Mouse (Mus musculus): Measurements from ENCODE around the gene Cnot11. TPM values are rescaled to one million over a fixed set of nuclear protein-coding genes. Genes with fewer than 3 reads are reported as not detected.

Cnot11 gene
- total and polyA plus RNA-seq, 2 experiments from 2014 or later: 11.7 to 14.7 TPM

- 76% methylated on average over 2 of the region's 2 CpGs for WGBS
- H3K27me3 ChIP-seq (ENCODE audit: control insufficient read depth, insufficient read depth, low read length): no peaks in the 10 kb centered on the region
Measured at GRCm38 (mm10) chr1:39499485-39499941, 35.3 kb upstream of the Cnot11 start.

DNA sequence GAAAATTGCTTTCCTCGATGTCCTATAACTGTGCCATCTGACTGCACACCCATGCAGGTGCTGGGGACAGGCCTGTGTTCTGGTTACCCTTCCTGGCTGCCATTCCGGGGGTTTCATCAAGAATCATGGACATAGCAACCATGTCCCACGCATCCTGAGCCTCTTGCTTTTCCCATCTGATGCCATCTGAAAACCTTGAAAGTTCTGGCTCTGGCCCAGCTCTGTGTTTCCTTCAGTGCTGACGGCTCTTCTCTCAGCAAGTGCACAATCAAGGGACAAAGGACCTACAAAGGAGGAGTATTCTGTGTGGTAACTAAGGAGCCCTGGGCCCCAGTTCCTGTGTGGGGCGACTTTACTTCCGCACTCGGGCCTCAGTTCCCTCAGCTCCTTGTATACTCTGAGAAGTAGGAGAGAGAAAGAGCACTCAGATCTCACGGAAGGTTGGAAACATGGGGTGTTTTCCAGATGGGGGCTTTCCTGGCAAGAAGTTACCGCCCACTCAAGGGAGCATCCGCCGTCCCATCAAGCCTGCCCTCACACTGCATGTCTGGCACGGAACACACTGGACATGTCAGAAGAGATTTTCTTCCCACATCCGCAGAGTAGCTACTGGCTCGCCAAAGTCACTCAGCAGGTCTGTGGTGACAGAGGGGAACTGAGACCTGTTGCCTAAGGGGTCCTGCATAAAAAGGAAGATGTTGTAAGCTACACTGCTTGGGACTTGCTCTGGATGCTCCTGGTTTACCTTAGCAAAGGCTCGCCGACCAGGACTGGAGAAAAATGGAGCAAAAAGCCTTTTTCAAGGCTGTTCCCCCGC, 31.8 kb upstream of the Cnot11 start:
- Histone ChIP-seq H3K36me3 (replicated peaks; ENCODE audit: control insufficient read depth, insufficient read depth, low read length) (no peaks in the 10 kb centered on the region), H3K4me3 (ENCODE audit: low read depth, low read length) (no peak overlapping the region), H3K27me3 (ENCODE audit: control insufficient read depth, insufficient read depth, low read length) (no peaks in the 10 kb centered on the region), H3K9me3 (replicated peaks; ENCODE audit: control insufficient read depth, low read length) (no peaks in the 10 kb centered on the region), H3K4me1 (ENCODE audit: control insufficient read depth, insufficient read depth) (no peaks in the 10 kb centered on the region), H3K27ac (ENCODE audit: low read depth) (no peak overlapping the region), H3K9ac (replicated peaks; ENCODE audit: low read depth, low read length) (no peak overlapping the region), H3K4me2 (ENCODE audit: low read depth, low read length) (no peak overlapping the region)
- TF ChIP-seq CTCF (IDR thresholded peaks at IDR 0.05; ENCODE audit: low read depth): no peak
- no peak for TF ChIP-seq EP300 (IDR thresholded peaks at IDR 0.05; ENCODE audit: low read depth)
- ATAC-seq (ENCODE audit: insufficient read depth, low read depth) (no peak), DNase-seq (ENCODE audit: low spot score) (no peak)
- WGBS: 71% methylated on average over 17 of the region's 17 CpGs

More at GRCm38 (mm10) chr1:39499485-39499941, 35.3 kb upstream of the Cnot11 start:
- no peak; the same call in 1 of the 2 replicates for ATAC-seq (ENCODE audit: insufficient read depth, low read depth)
- no peak overlapping the region for H3K9ac ChIP-seq (replicated peaks; ENCODE audit: low read depth, low read length)
- H3K27ac ChIP-seq (ENCODE audit: low read depth): no peak overlapping the region
- H3K36me3 ChIP-seq (replicated peaks; ENCODE audit: control insufficient read depth, insufficient read depth, low read length): no peaks in the 10 kb centered on the region
- DNase-seq (ENCODE audit: low spot score): no peak
- H3K4me2 ChIP-seq (ENCODE audit: low read depth, low read length): no peak overlapping the region
- no peaks in the 10 kb centered on the region for H3K4me1 ChIP-seq (ENCODE audit: control insufficient read depth, insufficient read depth)
- 0 out of 2 replicates have a peak, but pooled peaks cover 11% of the 10 kb centered on the region for H3K9me3 ChIP-seq (replicated peaks; ENCODE audit: control insufficient read depth, low read length)
- TF ChIP-seq CTCF (IDR thresholded peaks at IDR 0.05; ENCODE audit: low read depth) (no peak), EP300 (IDR thresholded peaks at IDR 0.05; ENCODE audit: low read depth) (no peak)
- H3K4me3 ChIP-seq (ENCODE audit: low read depth, low read length): no peak overlapping the region

DNA sequence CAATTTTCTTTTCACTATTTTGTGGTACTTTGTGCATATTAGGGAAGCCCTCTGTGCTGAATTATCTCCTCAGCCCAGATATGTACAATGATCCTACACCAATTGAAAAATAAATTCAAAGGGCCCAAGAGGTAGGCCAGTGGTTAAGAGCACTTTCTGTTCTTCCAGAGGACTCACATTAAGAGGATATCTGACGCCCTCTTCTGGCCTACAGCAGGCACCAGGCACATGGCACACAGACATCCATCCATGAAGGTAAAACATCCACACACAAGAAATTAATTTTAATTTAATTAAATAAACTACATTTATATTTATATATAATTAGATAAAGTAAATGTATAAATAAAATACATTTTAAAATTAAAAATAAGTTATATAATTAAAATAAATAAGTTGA, 30.5 kb upstream of the Cnot11 start:
- WGBS: 13% methylated on average over 1 of the region's 1 CpGs
- DNase-seq (ENCODE audit: low spot score): no peak
- TF ChIP-seq EP300 (IDR thresholded peaks at IDR 0.05; ENCODE audit: low read depth): no peak
- peak; percentile 49 for TF ChIP-seq CTCF (IDR thresholded peaks at IDR 0.05; ENCODE audit: low read depth)

DNA sequence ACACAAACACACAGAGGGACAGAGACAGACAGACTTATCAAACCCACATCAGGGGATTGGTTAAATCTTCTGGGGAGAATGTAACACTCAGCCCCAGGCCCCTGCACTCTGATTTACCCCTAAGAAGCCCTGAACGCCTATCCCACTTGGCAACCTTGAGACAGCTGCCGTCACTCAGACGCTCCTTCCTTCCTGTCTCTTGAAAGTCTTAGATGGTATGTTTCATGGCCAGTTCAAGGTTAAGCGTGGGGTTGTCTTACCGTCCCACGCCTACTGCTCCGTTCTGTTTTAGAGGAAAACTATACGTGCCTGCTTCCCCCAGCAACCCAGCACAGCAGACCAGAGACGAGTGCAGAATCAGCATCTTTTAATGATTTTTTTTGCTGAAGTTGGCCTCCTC, 29.2 kb upstream of the Cnot11 start:
- 51% methylated on average over 9 of the region's 9 CpGs for WGBS
- no peak overlapping the region for H3K9ac ChIP-seq (replicated peaks; ENCODE audit: low read depth, low read length)
- H3K36me3 ChIP-seq (replicated peaks; ENCODE audit: control insufficient read depth, insufficient read depth, low read length): no peaks in the 10 kb centered on the region
- no peaks in the 10 kb centered on the region for H3K27me3 ChIP-seq (ENCODE audit: control insufficient read depth, insufficient read depth, low read length)
- DNase-seq (ENCODE audit: low spot score) (no peak), ATAC-seq (ENCODE audit: insufficient read depth, low read depth) (no peak)
- H3K27ac ChIP-seq (ENCODE audit: low read depth): no peak overlapping the region
- no peak overlapping the region for H3K4me2 ChIP-seq (ENCODE audit: low read depth, low read length)
- no peaks in the 10 kb centered on the region for H3K9me3 ChIP-seq (replicated peaks; ENCODE audit: control insufficient read depth, low read length)
- no peaks in the 10 kb centered on the region for H3K4me1 ChIP-seq (ENCODE audit: control insufficient read depth, insufficient read depth)
- no peak overlapping the region for H3K4me3 ChIP-seq (ENCODE audit: low read depth, low read length)
- TF ChIP-seq CTCF (IDR thresholded peaks at IDR 0.05; ENCODE audit: low read depth) (no peak), EP300 (IDR thresholded peaks at IDR 0.05; ENCODE audit: low read depth) (no peak)

More for the DNA sequence above, 30.5 kb upstream of the Cnot11 start:
- no peaks in the 10 kb centered on the region for H3K36me3 ChIP-seq (replicated peaks; ENCODE audit: control insufficient read depth, insufficient read depth, low read length)
- no peak overlapping the region for H3K4me2 ChIP-seq (ENCODE audit: low read depth, low read length)
- no peaks in the 10 kb centered on the region for H3K4me1 ChIP-seq (ENCODE audit: control insufficient read depth, insufficient read depth)
- no peak overlapping the region for H3K27ac ChIP-seq (ENCODE audit: low read depth)
- no peak overlapping the region for H3K9ac ChIP-seq (replicated peaks; ENCODE audit: low read depth, low read length)
- no peak overlapping the region for H3K4me3 ChIP-seq (ENCODE audit: low read depth, low read length)
- no peaks in the 10 kb centered on the region for H3K27me3 ChIP-seq (ENCODE audit: control insufficient read depth, insufficient read depth, low read length)
- no peaks in the 10 kb centered on the region for H3K9me3 ChIP-seq (replicated peaks; ENCODE audit: control insufficient read depth, low read length)
- ATAC-seq (ENCODE audit: insufficient read depth, low read depth): no peak

DNA sequence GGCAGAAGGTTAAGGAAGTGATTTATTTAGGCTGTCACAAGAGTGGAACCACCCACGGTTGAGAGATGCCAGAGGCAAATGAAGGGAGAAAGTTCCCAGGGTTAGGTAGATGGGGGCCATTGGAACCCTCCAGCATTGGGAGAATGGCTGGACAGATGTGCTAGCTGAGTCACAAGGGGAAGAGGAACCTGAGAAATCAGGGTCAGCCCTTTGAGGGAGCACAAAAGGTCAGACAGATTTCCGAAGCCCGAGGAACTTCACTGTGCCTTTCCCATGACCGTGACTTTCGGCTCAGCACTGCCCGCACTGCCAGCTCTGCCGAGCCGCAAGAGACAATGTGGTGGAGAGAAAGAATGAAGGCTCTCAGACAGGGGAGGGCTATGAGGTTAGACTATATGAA, 23.0 kb upstream of the Cnot11 start:
- WGBS: 82% methylated on average over 8 of the region's 8 CpGs
- no peak for ATAC-seq (ENCODE audit: insufficient read depth, low read depth)
- no peaks in the 10 kb centered on the region for H3K27me3 ChIP-seq (ENCODE audit: control insufficient read depth, insufficient read depth, low read length)
- H3K9ac ChIP-seq (replicated peaks; ENCODE audit: low read depth, low read length): no peak overlapping the region
- no peak for DNase-seq (ENCODE audit: low spot score)
- H3K4me1 ChIP-seq (ENCODE audit: control insufficient read depth, insufficient read depth): no peaks in the 10 kb centered on the region
- no peak overlapping the region for H3K27ac ChIP-seq (ENCODE audit: low read depth)
- H3K4me3 ChIP-seq (ENCODE audit: low read depth, low read length): no peak overlapping the region
- H3K4me2 ChIP-seq (ENCODE audit: low read depth, low read length): no peak overlapping the region
- no peak for TF ChIP-seq EP300 (IDR thresholded peaks at IDR 0.05; ENCODE audit: low read depth)
- TF ChIP-seq CTCF (IDR thresholded peaks at IDR 0.05; ENCODE audit: low read depth): no peak
- H3K36me3 ChIP-seq (replicated peaks; ENCODE audit: control insufficient read depth, insufficient read depth, low read length): no peaks in the 10 kb centered on the region
- no peaks in the 10 kb centered on the region for H3K9me3 ChIP-seq (replicated peaks; ENCODE audit: control insufficient read depth, low read length)

Measured in heart, postnatal 0 days (tissue).